Mouse (Mus musculus): Measurements from ENCODE around the gene Srl. TPM values are rescaled to one million over a fixed set of nuclear protein-coding genes. Genes with fewer than 3 reads are reported as not detected.

The Srl gene
- polyA plus RNA-seq, 1 experiment: 0.53 TPM

- TF ChIP-seq CTCF (IDR thresholded peaks at IDR 0.05; ENCODE audit: extremely low read depth, insufficient read depth, insufficient read length, insufficient replicate concordance): no peak
- TF ChIP-seq POLR2A (IDR thresholded peaks at IDR 0.05; ENCODE audit: low read depth, low read length): no peak
- no peak for DNase-seq (ENCODE audit: low read depth in 1 of 2, low spot score in 2 of 2)
- Histone ChIP-seq H3K4me1 (ENCODE audit: control insufficient read depth, insufficient read depth, insufficient read length) (no peaks in the 10 kb centered on the region), H3K4me3 (ENCODE audit: extremely low read depth, insufficient read depth, insufficient read length) (no peak overlapping the region), H3K36me3 (ENCODE audit: control insufficient read depth, insufficient read depth, low read length) (no peaks in the 10 kb centered on the region), H3K27me3 (ENCODE audit: control insufficient read depth, insufficient read depth, low read length) (no peaks in the 10 kb centered on the region), H3K27ac (ENCODE audit: insufficient read depth, low read length) (no peak overlapping the region)
- 76% methylated on average over 3 of the region's 3 CpGs for WGBS
These were observed 83.7 kb downstream of the Srl start for GRCm38 (mm10) chr16:4457927-4458326.

DNA sequence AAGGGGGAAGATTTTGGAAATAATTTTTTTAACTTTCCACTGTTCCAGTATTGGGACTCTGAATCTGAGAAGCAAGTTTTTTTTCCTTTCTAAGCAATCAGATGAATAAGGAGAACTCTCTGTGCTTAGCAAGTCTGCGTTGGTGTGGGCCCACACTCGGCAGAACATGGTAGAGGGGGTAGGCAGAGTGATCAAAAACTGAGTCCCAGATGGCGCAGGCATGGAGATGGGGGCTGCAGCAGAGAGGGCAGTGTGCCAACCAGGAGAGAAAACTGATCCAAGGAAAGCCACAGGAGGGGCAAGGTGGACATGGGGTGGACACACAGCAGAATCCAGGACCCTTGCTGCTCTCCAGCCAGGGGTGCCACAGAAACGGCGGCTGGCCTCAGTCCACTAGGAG lies 85.2 kb downstream of the Srl start:
- no peak for DNase-seq (ENCODE audit: low read depth in 1 of 2, low spot score in 2 of 2)
- Histone ChIP-seq H3K27me3 (ENCODE audit: control insufficient read depth, insufficient read depth, low read length) (no peaks in the 10 kb centered on the region), H3K36me3 (ENCODE audit: control insufficient read depth, insufficient read depth, low read length) (no peaks in the 10 kb centered on the region), H3K4me1 (ENCODE audit: control insufficient read depth, insufficient read depth, insufficient read length) (no peaks in the 10 kb centered on the region), H3K4me3 (ENCODE audit: extremely low read depth, insufficient read depth, insufficient read length) (no peak overlapping the region), H3K27ac (ENCODE audit: insufficient read depth, low read length) (no peak overlapping the region)
- 90% methylated on average over 5 of the region's 5 CpGs for WGBS
- TF ChIP-seq CTCF (IDR thresholded peaks at IDR 0.05; ENCODE audit: extremely low read depth, insufficient read depth, insufficient read length, insufficient replicate concordance) (no peak), POLR2A (IDR thresholded peaks at IDR 0.05; ENCODE audit: low read depth, low read length) (no peak)

GRCm38 (mm10) chr16:4455693-4456092 lies 85.9 kb downstream of the Srl start:
- WGBS: 66% methylated on average over 4 of the region's 4 CpGs
- Histone ChIP-seq H3K27ac (ENCODE audit: insufficient read depth, low read length) (no peak overlapping the region), H3K36me3 (ENCODE audit: control insufficient read depth, insufficient read depth, low read length) (no peaks in the 10 kb centered on the region), H3K27me3 (ENCODE audit: control insufficient read depth, insufficient read depth, low read length) (no peaks in the 10 kb centered on the region), H3K4me3 (ENCODE audit: extremely low read depth, insufficient read depth, insufficient read length) (no peak overlapping the region), H3K4me1 (ENCODE audit: control insufficient read depth, insufficient read depth, insufficient read length) (no peaks in the 10 kb centered on the region)
- DNase-seq (ENCODE audit: low read depth in 1 of 2, low spot score in 2 of 2): no peak
- TF ChIP-seq CTCF (IDR thresholded peaks at IDR 0.05; ENCODE audit: extremely low read depth, insufficient read depth, insufficient read length, insufficient replicate concordance) (no peak), POLR2A (IDR thresholded peaks at IDR 0.05; ENCODE audit: low read depth, low read length) (no peak)

GRCm38 (mm10) chr16:4454563-4454962 lies 87.1 kb downstream of the Srl start:
- H3K27ac ChIP-seq (ENCODE audit: insufficient read depth, low read length): no peak overlapping the region
- no peak for DNase-seq (ENCODE audit: low read depth in 1 of 2, low spot score in 2 of 2)
- no peaks in the 10 kb centered on the region for H3K4me1 ChIP-seq (ENCODE audit: control insufficient read depth, insufficient read depth, insufficient read length)
- no peak overlapping the region for H3K4me3 ChIP-seq (ENCODE audit: extremely low read depth, insufficient read depth, insufficient read length)
- 88% methylated on average over 7 of the region's 7 CpGs for WGBS
- H3K27me3 ChIP-seq (ENCODE audit: control insufficient read depth, insufficient read depth, low read length): no peaks in the 10 kb centered on the region
- H3K36me3 ChIP-seq (ENCODE audit: control insufficient read depth, insufficient read depth, low read length): no peaks in the 10 kb centered on the region
- TF ChIP-seq POLR2A (IDR thresholded peaks at IDR 0.05; ENCODE audit: low read depth, low read length) (no peak), CTCF (IDR thresholded peaks at IDR 0.05; ENCODE audit: extremely low read depth, insufficient read depth, insufficient read length, insufficient replicate concordance) (no peak)

DNA sequence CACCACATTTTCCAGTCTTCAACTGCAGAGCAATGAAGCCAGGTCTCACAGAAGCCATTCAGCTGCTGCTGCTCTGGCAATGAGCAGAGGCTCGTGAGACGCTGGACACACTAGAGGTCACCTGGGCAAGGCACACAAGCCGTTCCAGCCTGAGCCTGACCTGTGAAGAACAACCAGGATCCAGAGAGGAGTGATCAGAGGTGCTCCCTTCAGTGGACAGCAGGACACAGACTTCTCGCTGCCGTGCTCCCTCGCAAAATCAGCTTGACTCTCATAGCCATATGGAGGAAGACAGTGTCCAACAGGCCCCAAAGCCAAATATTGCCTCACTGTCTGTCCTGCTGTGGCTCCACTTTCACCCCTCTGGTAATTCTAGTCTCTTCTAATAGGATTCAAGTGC lies 92.2 kb downstream of the Srl start:
- no peak for DNase-seq (ENCODE audit: low read depth in 1 of 2, low spot score in 2 of 2)
- TF ChIP-seq CTCF (IDR thresholded peaks at IDR 0.05; ENCODE audit: extremely low read depth, insufficient read depth, insufficient read length, insufficient replicate concordance) (no peak), POLR2A (IDR thresholded peaks at IDR 0.05; ENCODE audit: low read depth, low read length) (no peak)
- Histone ChIP-seq H3K27ac (ENCODE audit: insufficient read depth, low read length) (no peak overlapping the region), H3K36me3 (ENCODE audit: control insufficient read depth, insufficient read depth, low read length) (no peaks in the 10 kb centered on the region), H3K4me1 (ENCODE audit: control insufficient read depth, insufficient read depth, insufficient read length) (no peaks in the 10 kb centered on the region), H3K4me3 (ENCODE audit: extremely low read depth, insufficient read depth, insufficient read length) (no peak overlapping the region), H3K27me3 (ENCODE audit: control insufficient read depth, insufficient read depth, low read length) (no peaks in the 10 kb centered on the region)
- 92% methylated on average over 6 of the region's 6 CpGs for WGBS

- Histone ChIP-seq H3K27ac (ENCODE audit: insufficient read depth, low read length) (no peak overlapping the region), H3K27me3 (ENCODE audit: control insufficient read depth, insufficient read depth, low read length) (no peaks in the 10 kb centered on the region), H3K36me3 (ENCODE audit: control insufficient read depth, insufficient read depth, low read length) (no peaks in the 10 kb centered on the region), H3K4me3 (ENCODE audit: extremely low read depth, insufficient read depth, insufficient read length) (no peak overlapping the region), H3K4me1 (ENCODE audit: control insufficient read depth, insufficient read depth, insufficient read length) (no peaks in the 10 kb centered on the region)
- TF ChIP-seq POLR2A (IDR thresholded peaks at IDR 0.05; ENCODE audit: low read depth, low read length) (no peak), CTCF (IDR thresholded peaks at IDR 0.05; ENCODE audit: extremely low read depth, insufficient read depth, insufficient read length, insufficient replicate concordance) (no peak)
- no peak for DNase-seq (ENCODE audit: low read depth in 1 of 2, low spot score in 2 of 2)
- 58% methylated on average over 9 of the region's 9 CpGs for WGBS
These were observed 93.4 kb downstream of the Srl start for GRCm38 (mm10) chr16:4448235-4448634.

- Histone ChIP-seq H3K4me1 (ENCODE audit: control insufficient read depth, insufficient read depth, insufficient read length) (no peaks in the 10 kb centered on the region), H3K27ac (ENCODE audit: insufficient read depth, low read length) (no peak overlapping the region), H3K36me3 (ENCODE audit: control insufficient read depth, insufficient read depth, low read length) (no peaks in the 10 kb centered on the region), H3K4me3 (ENCODE audit: extremely low read depth, insufficient read depth, insufficient read length) (no peak overlapping the region), H3K27me3 (ENCODE audit: control insufficient read depth, insufficient read depth, low read length) (no peaks in the 10 kb centered on the region)
- 65% methylated on average over 4 of the region's 4 CpGs for WGBS
- no peak for TF ChIP-seq CTCF (IDR thresholded peaks at IDR 0.05; ENCODE audit: extremely low read depth, insufficient read depth, insufficient read length, insufficient replicate concordance)
- TF ChIP-seq POLR2A (IDR thresholded peaks at IDR 0.05; ENCODE audit: low read depth, low read length): no peak
- no peak for DNase-seq (ENCODE audit: low read depth in 1 of 2, low spot score in 2 of 2)
These were observed 95.2 kb downstream of the Srl start for GRCm38 (mm10) chr16:4446395-4446794.
